Mouse (Mus musculus) colon, adult 2 months (tissue): Measurements from ENCODE around the gene Ppp1r3d. TPM values are rescaled to one million over a fixed set of nuclear protein-coding genes. Genes with fewer than 3 reads are reported as not detected.

Experiments
- polyA plus RNA-seq: library from polyadenylated mRNA; depleted of rRNA; stranded (reverse); fragments of >200 nt; gene quantifications from 2 replicates; pipeline ENCODE4 v1.2.3, GENCODE M21; 2012; rRNA removed

Ppp1r3d gene
- polyA plus RNA-seq: 4.6 and 4.9 TPM in 2 replicates

DNA sequence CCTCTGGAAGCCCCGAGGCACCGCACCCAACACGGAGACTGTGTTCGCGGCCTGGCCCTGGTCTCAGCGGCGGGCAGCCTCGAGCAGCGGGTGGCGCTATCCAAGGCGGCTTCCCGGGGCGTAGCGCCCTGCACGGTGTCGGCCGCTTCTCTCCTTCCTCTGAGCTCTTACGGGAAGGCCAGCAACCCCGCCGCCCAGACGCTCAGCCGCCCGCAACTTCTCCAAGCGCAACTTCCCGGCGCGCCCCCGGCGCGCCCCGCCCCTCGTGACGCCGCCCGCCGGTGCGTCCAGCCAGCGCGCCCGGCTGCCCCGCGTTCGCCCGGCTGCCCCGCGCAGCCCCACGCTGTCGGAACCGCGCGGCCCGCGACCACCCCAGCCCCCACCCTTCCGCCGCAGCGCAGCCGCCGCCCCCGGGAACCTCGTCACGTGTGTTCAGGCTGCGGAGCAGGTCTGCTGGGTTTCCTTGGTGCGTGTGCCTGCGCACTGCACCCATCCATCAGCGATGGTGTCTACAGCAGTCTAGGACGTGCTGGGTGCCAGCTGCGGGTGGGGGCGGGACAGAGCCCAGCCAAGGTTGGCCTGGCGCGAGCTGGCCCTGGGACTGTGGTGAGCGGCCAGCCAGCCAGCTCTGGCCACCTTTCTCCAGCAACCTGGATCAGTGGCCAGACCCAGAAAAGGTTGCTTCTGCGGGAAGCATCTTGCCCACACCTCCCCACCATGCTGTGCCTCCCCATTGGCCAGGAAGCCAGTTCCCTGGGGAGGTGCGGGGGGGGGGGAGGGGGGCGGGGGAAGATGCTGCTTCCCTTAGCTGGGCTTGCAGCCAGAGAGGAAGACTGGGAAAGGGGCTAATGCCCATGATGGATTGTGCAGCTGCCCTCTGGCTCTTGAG lies at the start of gene Ppp1r3d, which contains the start of gene Fam217b:
Gene Ppp1r3d (minus strand): TSS at position 212 of the 889 bp plus-strand sequence.
Gene Fam217b (plus strand): TSS at position 264 of the 889 bp plus-strand sequence.

GRCm38 (mm10) chr2:178430231-178430630 lies 16.0 kb upstream of the Ppp1r3d start, which contains the start of gene Cdh26:
Gene Cdh26 (plus strand): TSS chr2:178430531.

DNA sequence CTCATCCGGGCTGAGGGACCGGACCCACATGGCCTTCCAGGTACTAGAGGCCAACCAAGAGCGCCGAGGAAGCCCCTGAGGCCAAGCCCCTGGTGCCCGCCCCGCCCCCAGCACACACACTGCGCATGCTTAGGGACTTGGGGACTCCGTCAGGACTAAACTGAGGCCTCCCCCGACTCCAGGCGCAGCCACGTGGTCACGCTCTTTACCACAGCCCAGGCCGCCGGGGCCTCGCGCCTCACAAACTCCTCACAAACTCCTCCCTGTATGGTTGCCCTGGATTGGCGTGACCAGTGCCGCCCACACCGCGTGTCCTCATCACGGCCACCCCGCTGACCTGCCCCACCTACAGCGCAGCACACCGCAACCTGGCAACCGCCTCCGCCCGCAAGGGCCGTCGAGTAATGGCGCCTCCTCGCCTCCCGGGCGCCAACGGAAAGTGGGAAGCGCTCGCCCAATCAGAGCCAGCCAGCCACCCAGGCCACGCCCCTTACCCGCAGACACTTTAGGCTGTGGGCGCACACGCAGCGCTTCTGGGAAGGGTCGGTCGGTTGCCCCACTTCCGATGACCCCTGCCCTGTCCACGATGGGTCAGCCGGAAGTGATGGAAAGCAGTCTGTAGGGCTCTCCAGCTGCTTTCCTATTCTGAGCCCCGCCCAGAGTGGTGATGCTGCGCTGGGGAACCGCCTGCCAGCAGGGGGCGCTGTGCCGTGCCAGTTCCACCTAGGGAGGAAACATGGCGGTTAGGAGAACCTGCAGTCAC lies 7.0 kb downstream of the Ppp1r3d start, which contains the start of gene Sycp2:
Gene Sycp2 (minus strand): TSS at position 633 of the 763 bp plus-strand sequence.

Other genes starting within 250 kb of the Ppp1r3d start
- not detected in 2 replicates for gene Sycp2, start 6.8 kb downstream of the Ppp1r3d start, polyA plus RNA-seq
- gene Fam217b, start 52 bp upstream of the Ppp1r3d start, polyA plus RNA-seq: 0.74 and 1.9 TPM in 2 replicates
- 0.74 and 1.0 TPM in 2 replicates for gene Cdh26, start 16.1 kb upstream of the Ppp1r3d start, polyA plus RNA-seq